ENCODE assay signal across 35 mouse cellular contexts in the genomic region with DNA sequence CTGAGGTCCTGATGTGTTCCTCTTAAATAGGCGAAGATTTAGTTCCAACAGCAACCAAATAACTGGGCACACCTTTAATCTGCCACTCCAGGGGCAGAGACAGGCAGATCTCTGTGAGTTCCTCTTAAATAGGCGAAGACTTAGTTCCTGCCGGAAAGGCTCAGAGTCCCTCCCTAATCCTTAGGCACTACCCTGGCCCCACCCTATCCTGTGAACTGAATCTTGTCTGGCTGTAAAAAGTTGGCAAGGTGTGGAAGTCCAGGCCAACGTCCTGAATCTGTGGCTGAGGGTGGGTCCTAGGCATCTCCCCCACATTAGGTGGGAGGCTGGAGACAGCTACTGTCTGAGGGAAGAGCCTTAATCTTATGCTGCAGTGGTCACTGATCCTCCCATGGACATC. TPM values are rescaled to one million over a fixed set of nuclear protein-coding genes. Genes with fewer than 3 reads are reported as not detected.
"Had no signal": no experiment of that assay in that cellular context is flagged by ENCODE, and none has a peak within 500 bp of the region (broad histone marks: within the 10 kb centered on the region; RNA-seq: fewer than 3 reads in every experiment).

Gene Alppl2 (minus strand): TSS at position 101 of the 400 bp plus-strand sequence.

- DNase-seq: left cerebral cortex, postnatal 4 days; liver; liver, embryonic 13.5 days; liver, postnatal 0 days; lung, adult 18-20 months; lung, adult 2 months; lung, embryonic 14.5 days; lung, postnatal 10 days; lung, postnatal 14 days; lung, postnatal 36 days; midbrain, embryonic 14.5 days had no signal

RNA-seq across cellular contexts. Expression of gene Alppl2, which starts in this region (rescaled TPM):
- polyA plus RNA-seq: limb, embryonic 10.5 days; limb, embryonic 11.5 days; limb, embryonic 12.5 days; limb, embryonic 13.5 days; limb, embryonic 14.5 days; limb, embryonic 15.5 days; liver, adult 2 months; liver, embryonic 12.5 days; liver, embryonic 13.5 days; liver, embryonic 14.5 days; liver, embryonic 15.5 days; liver, embryonic 16.5 days; liver, postnatal 0 days; lung, embryonic 14.5 days; lung, embryonic 15.5 days; lung, embryonic 16.5 days; macrophage; midbrain, embryonic 10.5 days; midbrain, embryonic 11.5 days; midbrain, embryonic 12.5 days; midbrain, embryonic 13.5 days; midbrain, embryonic 14.5 days; midbrain, embryonic 15.5 days; midbrain, embryonic 16.5 days; midbrain, postnatal 0 days; myocyte; neural tube, embryonic 11.5 days; neural tube, embryonic 12.5 days had no signal
